Mouse (Mus musculus): ENCODE measurements around the gene Gm19668. TPM values are rescaled to one million over a fixed set of nuclear protein-coding genes. Genes with fewer than 3 reads are reported as not detected.
A peak's percentile ranks its signal among the peaks of the same experiment; 100 is the strongest.
"Not testable (repeated sequence)": the region's sequence is repeated elsewhere in the genome, so short reads cannot be mapped to it uniquely, and the experiment has no call there.

Gene Gm19668
- polyA plus RNA-seq, 1 experiment from 2014 or later: not detected

- WGBS: 93% methylated on average over 4 of the region's 4 CpGs
- no peaks in the 10 kb centered on the region for H3K27me3 ChIP-seq (ENCODE audit: control insufficient read depth, insufficient read depth, low read length)
- H3K9ac ChIP-seq (replicated peaks; ENCODE audit: low read depth, low read length): no peak overlapping the region
- H3K9me3 ChIP-seq (ENCODE audit: control insufficient read depth, low read depth, low read length): no peaks in the 10 kb centered on the region
- H3K4me1 ChIP-seq (ENCODE audit: control insufficient read depth, insufficient read depth, low read length): no peaks in the 10 kb centered on the region
- ATAC-seq (ENCODE audit: insufficient number of reproducible peaks, insufficient read depth, low FRiP score, low read depth): 0 out of 2 replicates have a peak, but pooled peaks have one; percentile 14
- no peak overlapping the region for H3K4me3 ChIP-seq (ENCODE audit: low read depth, low read length)
- no peak overlapping the region for H3K27ac ChIP-seq (ENCODE audit: low read length)
- no peak overlapping the region for H3K4me2 ChIP-seq (replicated peaks; ENCODE audit: low read depth, low read length)
- no peaks in the 10 kb centered on the region for H3K36me3 ChIP-seq (ENCODE audit: control insufficient read depth, insufficient read depth, low read length)
Observed at GRCm38 (mm10) chr10:77818523-77818922, 19.6 kb upstream of the Gm19668 start.

DNA sequence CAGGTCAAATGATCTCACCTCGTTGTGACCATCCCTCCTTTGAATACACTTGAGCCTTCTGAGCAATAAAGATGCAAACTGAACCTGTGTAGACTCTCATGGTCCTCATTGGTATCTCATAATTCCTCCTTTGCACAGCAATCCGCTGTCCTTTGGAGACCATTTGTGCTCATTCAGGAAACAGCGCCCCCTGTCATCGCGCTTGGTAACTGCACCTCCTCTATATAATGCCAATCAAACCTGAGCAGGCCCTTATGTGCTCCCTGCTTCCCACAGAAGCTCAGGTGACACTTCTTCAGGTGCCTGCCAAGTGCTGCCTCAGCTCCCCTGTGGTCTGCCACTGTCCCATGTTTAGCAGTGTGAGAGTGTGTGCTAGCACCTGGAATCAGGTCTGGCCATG, 16.6 kb upstream of the Gm19668 start:
- Histone ChIP-seq H3K4me2 (replicated peaks; ENCODE audit: low read depth, low read length) (no peak overlapping the region), H3K9me3 (ENCODE audit: control insufficient read depth, low read depth, low read length) (no peaks in the 10 kb centered on the region), H3K9ac (replicated peaks; ENCODE audit: low read depth, low read length) (no peak overlapping the region), H3K27me3 (ENCODE audit: control insufficient read depth, insufficient read depth, low read length) (no peaks in the 10 kb centered on the region), H3K27ac (ENCODE audit: low read length) (no peak overlapping the region), H3K4me1 (ENCODE audit: control insufficient read depth, insufficient read depth, low read length) (no peaks in the 10 kb centered on the region), H3K36me3 (ENCODE audit: control insufficient read depth, insufficient read depth, low read length) (no peaks in the 10 kb centered on the region), H3K4me3 (ENCODE audit: low read depth, low read length) (no peak overlapping the region)
- no peak for ATAC-seq (ENCODE audit: insufficient number of reproducible peaks, insufficient read depth, low FRiP score, low read depth)
- 29% methylated on average over 5 of the region's 5 CpGs for WGBS

- Histone ChIP-seq H3K4me3 (ENCODE audit: low read depth, low read length) (no peak within 1 kb of the TSS), H3K9me3 (ENCODE audit: control insufficient read depth, low read depth, low read length) (no peaks in the 10 kb centered on the region), H3K9ac (replicated peaks; ENCODE audit: low read depth, low read length) (no peak within 1 kb of the TSS), H3K27ac (ENCODE audit: low read length) (no peak within 1 kb of the TSS), H3K4me2 (replicated peaks; ENCODE audit: low read depth, low read length) (no peak within 1 kb of the TSS), H3K4me1 (ENCODE audit: control insufficient read depth, insufficient read depth, low read length) (no peaks in the 10 kb centered on the region), H3K27me3 (ENCODE audit: control insufficient read depth, insufficient read depth, low read length) (no peaks in the 10 kb centered on the region), H3K36me3 (ENCODE audit: control insufficient read depth, insufficient read depth, low read length) (no peaks in the 10 kb centered on the region)
- WGBS: 41% methylated on average over 4 of the region's 4 CpGs
- ATAC-seq (ENCODE audit: insufficient number of reproducible peaks, insufficient read depth, low FRiP score, low read depth): no peak
Observed at GRCm38 (mm10) chr10:77814382-77814781, 15.4 kb upstream of the Gm19668 start, which contains the start of gene Gm2696. Gene Gm2696, plus strand, starts transcription at chr10:77814682.

- H3K4me3 ChIP-seq (ENCODE audit: low read depth, low read length): no peak within 1 kb of the TSS
- WGBS: 66% methylated on average over 5 of the region's 5 CpGs
- no peak for ATAC-seq (ENCODE audit: insufficient number of reproducible peaks, insufficient read depth, low FRiP score, low read depth)
Observed at GRCm38 (mm10) chr10:77811743-77812142, 12.8 kb upstream of the Gm19668 start, which contains the start of gene Gm9507. Gene Gm9507, minus strand, starts transcription at chr10:77811843.

GRCm38 (mm10) chr10:77804095-77804494, 5.2 kb upstream of the Gm19668 start:
- Histone ChIP-seq H3K36me3 (ENCODE audit: control insufficient read depth, insufficient read depth, low read length) (no peaks in the 10 kb centered on the region), H3K27ac (ENCODE audit: low read length) (no peak overlapping the region), H3K27me3 (ENCODE audit: control insufficient read depth, insufficient read depth, low read length) (no peaks in the 10 kb centered on the region), H3K4me3 (ENCODE audit: low read depth, low read length) (no peak overlapping the region), H3K9me3 (ENCODE audit: control insufficient read depth, low read depth, low read length) (no peaks in the 10 kb centered on the region), H3K4me2 (replicated peaks; ENCODE audit: low read depth, low read length) (no peak overlapping the region), H3K4me1 (ENCODE audit: control insufficient read depth, insufficient read depth, low read length) (no peaks in the 10 kb centered on the region), H3K9ac (replicated peaks; ENCODE audit: low read depth, low read length) (no peak overlapping the region)
- WGBS: 54% methylated on average over 3 of the region's 3 CpGs
- no peak for ATAC-seq (ENCODE audit: insufficient number of reproducible peaks, insufficient read depth, low FRiP score, low read depth)

More at GRCm38 (mm10) chr10:77811743-77812142, 12.8 kb upstream of the Gm19668 start, which contains the start of gene Gm9507:
- no peak within 1 kb of the TSS for H3K27ac ChIP-seq (ENCODE audit: low read length)
- no peak within 1 kb of the TSS for H3K4me2 ChIP-seq (replicated peaks; ENCODE audit: low read depth, low read length)
- H3K4me1 ChIP-seq (ENCODE audit: control insufficient read depth, insufficient read depth, low read length): no peaks in the 10 kb centered on the region
- H3K27me3 ChIP-seq (ENCODE audit: control insufficient read depth, insufficient read depth, low read length): no peaks in the 10 kb centered on the region
- no peak within 1 kb of the TSS for H3K9ac ChIP-seq (replicated peaks; ENCODE audit: low read depth, low read length)
- H3K9me3 ChIP-seq (ENCODE audit: control insufficient read depth, low read depth, low read length): no peaks in the 10 kb centered on the region
- no peaks in the 10 kb centered on the region for H3K36me3 ChIP-seq (ENCODE audit: control insufficient read depth, insufficient read depth, low read length)

- H3K36me3 ChIP-seq (ENCODE audit: control insufficient read depth, insufficient read depth, low read length); H3K4me2 ChIP-seq (replicated peaks; ENCODE audit: low read depth, low read length); H3K27me3 ChIP-seq (ENCODE audit: control insufficient read depth, insufficient read depth, low read length); H3K4me3 ChIP-seq (ENCODE audit: low read depth, low read length); H3K4me1 ChIP-seq (ENCODE audit: control insufficient read depth, insufficient read depth, low read length); H3K9ac ChIP-seq (replicated peaks; ENCODE audit: low read depth, low read length); H3K27ac ChIP-seq (ENCODE audit: low read length); ATAC-seq (ENCODE audit: insufficient number of reproducible peaks, insufficient read depth, low FRiP score, low read depth); H3K9me3 ChIP-seq (ENCODE audit: control insufficient read depth, low read depth, low read length): not testable (repeated sequence)
- 32% methylated on average over 3 of the region's 3 CpGs for WGBS
Observed at GRCm38 (mm10) chr10:77798164-77798920, 591 bp downstream of the Gm19668 start.

DNA sequence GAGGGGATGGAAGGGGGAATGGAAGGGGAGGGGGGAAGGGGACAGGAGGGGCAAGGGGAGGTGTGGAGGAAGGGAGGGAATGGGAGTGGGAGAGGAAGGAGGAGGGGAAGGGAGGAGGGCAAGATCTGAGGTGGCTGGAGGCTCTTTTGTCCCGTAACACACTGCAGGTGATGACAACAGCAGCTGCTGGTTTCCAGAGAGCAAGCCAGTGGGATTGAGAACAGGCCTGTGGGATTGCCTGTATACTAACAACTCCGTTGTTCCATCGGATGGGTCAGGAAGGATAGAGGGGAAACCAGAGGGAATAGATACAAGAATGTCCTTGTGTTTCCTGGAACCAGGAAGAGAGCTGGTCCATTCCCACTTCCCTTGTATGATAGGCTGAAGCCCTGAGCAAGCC, 1.3 kb downstream of the Gm19668 start:
- Histone ChIP-seq H3K9ac (replicated peaks; ENCODE audit: low read depth, low read length) (no peak overlapping the region), H3K4me3 (ENCODE audit: low read depth, low read length) (no peak overlapping the region), H3K27ac (ENCODE audit: low read length) (no peak overlapping the region), H3K27me3 (ENCODE audit: control insufficient read depth, insufficient read depth, low read length) (no peaks in the 10 kb centered on the region), H3K36me3 (ENCODE audit: control insufficient read depth, insufficient read depth, low read length) (no peaks in the 10 kb centered on the region), H3K4me2 (replicated peaks; ENCODE audit: low read depth, low read length) (no peak overlapping the region), H3K9me3 (ENCODE audit: control insufficient read depth, low read depth, low read length) (no peaks in the 10 kb centered on the region), H3K4me1 (ENCODE audit: control insufficient read depth, insufficient read depth, low read length) (no peaks in the 10 kb centered on the region)
- no peak for ATAC-seq (ENCODE audit: insufficient number of reproducible peaks, insufficient read depth, low FRiP score, low read depth)
- WGBS: 21% methylated on average over 3 of the region's 3 CpGs

DNA sequence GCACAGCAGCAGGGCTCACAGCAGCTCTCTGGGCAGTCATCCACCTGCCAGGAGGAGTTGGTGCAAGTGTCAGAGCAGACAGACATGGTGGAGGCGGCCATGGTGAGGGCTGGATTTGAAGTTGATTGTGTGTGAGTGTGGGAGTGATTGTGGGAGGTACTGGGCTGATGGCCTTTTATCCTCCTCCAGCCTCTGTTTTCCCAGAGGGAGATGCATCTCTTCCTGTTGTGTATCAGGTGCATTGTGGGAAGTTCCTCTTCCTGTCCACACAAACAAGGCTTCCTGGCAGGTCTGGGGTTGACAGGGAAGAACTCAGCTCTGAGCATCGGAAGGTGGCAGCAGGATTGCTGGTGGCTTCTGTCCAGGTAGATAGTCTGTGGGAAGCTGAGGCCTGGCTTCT, 4.0 kb downstream of the Gm19668 start, which contains the start of gene Gm9639:
Gene Gm9639 (minus strand): TSS at position 101 of the 400 bp plus-strand sequence.
- no peaks in the 10 kb centered on the region for H3K36me3 ChIP-seq (ENCODE audit: control insufficient read depth, insufficient read depth, low read length)
- no peak within 1 kb of the TSS for H3K9ac ChIP-seq (replicated peaks; ENCODE audit: low read depth, low read length)
- H3K27ac ChIP-seq (ENCODE audit: low read length): no peak within 1 kb of the TSS
- no peak within 1 kb of the TSS for H3K4me3 ChIP-seq (ENCODE audit: low read depth, low read length)
- no peaks in the 10 kb centered on the region for H3K9me3 ChIP-seq (ENCODE audit: control insufficient read depth, low read depth, low read length)
- H3K4me1 ChIP-seq (ENCODE audit: control insufficient read depth, insufficient read depth, low read length): no peaks in the 10 kb centered on the region
- no peak within 1 kb of the TSS for H3K4me2 ChIP-seq (replicated peaks; ENCODE audit: low read depth, low read length)
- no peak for ATAC-seq (ENCODE audit: insufficient number of reproducible peaks, insufficient read depth, low FRiP score, low read depth)
- 63% methylated on average over 2 of the region's 2 CpGs for WGBS
- no peaks in the 10 kb centered on the region for H3K27me3 ChIP-seq (ENCODE audit: control insufficient read depth, insufficient read depth, low read length)

Measured in stomach, embryonic 14.5 days (tissue).